Mouse (Mus musculus) C2C12 (cell line): ENCODE results near the gene Hlcs.

ENCODE experiments used
- CTCF ChIP-seq: IDR thresholded peaks from one replicate; pipeline ENCODE4 v1.5.1; 2011; ENCODE audit not compliant: control insufficient read depth, insufficient read depth, insufficient read length
- MAX ChIP-seq: IDR thresholded peaks from one replicate; pipeline ENCODE4 v1.6.1; 2011; ENCODE audit warnings: mild to moderate bottlenecking, control low read depth

- TF ChIP-seq CTCF (no peak), MAX (no peak)
These were observed 41.1 kb upstream of the Hlcs start for GRCm38 (mm10) chr16:94354450-94354849.
